Mouse (Mus musculus) kidney, postnatal 14 days (tissue): ENCODE measurements around the gene Mcm3.

ENCODE experiments used
- DNase-seq: peaks from one replicate; pipeline ENCODE4 v3.0.0; 2022; ENCODE audit warnings: mixed read lengths

Gene Mcm3

GRCm38 (mm10) chr1:20819771-20820605 lies at the start of gene Mcm3:
Gene Mcm3, minus strand, starts transcription at chr1:20820312.
- peak; percentile 95 for DNase-seq

GRCm38 (mm10) chr1:20868036-20868435 lies 47.9 kb upstream of the Mcm3 start:
- DNase-seq, result no peak

GRCm38 (mm10) chr1:20867241-20867902 lies 47.3 kb upstream of the Mcm3 start:
- DNase-seq, result no peak

- DNase-seq, result no peak
Observed at GRCm38 (mm10) chr1:20863452-20864172, 43.5 kb upstream of the Mcm3 start.

- DNase-seq, result no peak
Observed at GRCm38 (mm10) chr1:20861865-20862264, 41.8 kb upstream of the Mcm3 start.

- no peak for DNase-seq
Observed at GRCm38 (mm10) chr1:20860775-20861174, 40.7 kb upstream of the Mcm3 start.

GRCm38 (mm10) chr1:20856924-20857902 lies 37.1 kb upstream of the Mcm3 start:
- DNase-seq, result no peak

GRCm38 (mm10) chr1:20839911-20840310 lies 19.8 kb upstream of the Mcm3 start:
- no peak for DNase-seq

- no peak for DNase-seq
Observed at GRCm38 (mm10) chr1:20836551-20837125, 16.5 kb upstream of the Mcm3 start.

- no peak for DNase-seq
Observed at GRCm38 (mm10) chr1:20833141-20833511, 13.0 kb upstream of the Mcm3 start.

GRCm38 (mm10) chr1:20832473-20833140 lies 12.5 kb upstream of the Mcm3 start:
- DNase-seq, result no peak

- no peak for DNase-seq
Observed at GRCm38 (mm10) chr1:20830546-20830945, 10.4 kb upstream of the Mcm3 start.

- no peak for DNase-seq
Observed at GRCm38 (mm10) chr1:20828061-20828460, 7.9 kb upstream of the Mcm3 start.

GRCm38 (mm10) chr1:20825036-20825435 lies 4.9 kb upstream of the Mcm3 start:
- DNase-seq, result no peak

- DNase-seq, result no peak
Observed at GRCm38 (mm10) chr1:20823906-20824305, 3.8 kb upstream of the Mcm3 start.

- no peak for DNase-seq
Observed at GRCm38 (mm10) chr1:20823471-20823870, 3.4 kb upstream of the Mcm3 start.

- DNase-seq, result no peak
Observed at GRCm38 (mm10) chr1:20820959-20821358, 847 bp upstream of the Mcm3 start.

GRCm38 (mm10) chr1:20817596-20817995 lies 2.5 kb downstream of the Mcm3 start:
- DNase-seq, result no peak

- DNase-seq, result peak; percentile 27
Observed at GRCm38 (mm10) chr1:20817172-20817571, 2.9 kb downstream of the Mcm3 start.

GRCm38 (mm10) chr1:20814521-20814920 lies 5.6 kb downstream of the Mcm3 start:
- DNase-seq, result no peak

GRCm38 (mm10) chr1:20804526-20804925 lies 15.6 kb downstream of the Mcm3 start:
- no peak for DNase-seq
